Mouse (Mus musculus) midbrain, embryonic 14.5 days (tissue): ENCODE results near the gene Rimklb. TPM values are rescaled to one million over a fixed set of nuclear protein-coding genes. Genes with fewer than 3 reads are reported as not detected.

Experiments
- ATAC-seq: fragments of 200-750 bp; cut with Nextera tagmentation; 2 replicates; pipeline ENCODE4 v1.8.0; 2017; ENCODE audit warnings: moderate number of reproducible peaks, moderate library complexity; ENCODE audit not compliant: low FRiP score, low TSS enrichment
- DNase-seq: peaks from one replicate; pipeline ENCODE4 v3.0.0-alpha.2; 2015
- H3K27ac ChIP-seq: fragments of 300-500 bp; sonication (generic); replicated peaks from 2 replicates; pipeline ENCODE4 v1.5.1; 2014; ENCODE audit warnings: mild to moderate bottlenecking, low read depth, low read length, moderate library complexity
- H3K27me3 ChIP-seq: fragments of 300-500 bp; sonication (generic); 2 replicates; pipeline ENCODE4 v1.6.1; 2014; ENCODE audit warnings: low read length, control low read depth, mixed read lengths; ENCODE audit not compliant: control insufficient read depth, insufficient read depth
- H3K36me3 ChIP-seq: fragments of 300-500 bp; sonication (generic); 2 replicates; pipeline ENCODE4 v1.6.1; 2014; ENCODE audit warnings: low read length, control low read depth; ENCODE audit not compliant: control insufficient read depth, insufficient read depth
- H3K4me1 ChIP-seq: fragments of 300-500 bp; sonication (generic); 2 replicates; pipeline ENCODE4 v1.6.1; 2014; ENCODE audit warnings: mild to moderate bottlenecking, antibody characterized with exemption, low read length, control low read depth; ENCODE audit not compliant: control insufficient read depth, insufficient read depth
- H3K4me2 ChIP-seq: fragments of 300-500 bp; sonication (generic); 2 replicates; pipeline ENCODE4 v1.6.1; 2014; ENCODE audit warnings: mild to moderate bottlenecking, low read length, moderate library complexity
- H3K4me3 ChIP-seq: fragments of 300-500 bp; sonication (generic); replicated peaks from 2 replicates; pipeline ENCODE4 v1.5.1; 2014; ENCODE audit warnings: low read depth, low read length
- H3K9ac ChIP-seq: fragments of 300-500 bp; sonication (generic); replicated peaks from 2 replicates; pipeline ENCODE4 v1.6.1; 2014; ENCODE audit warnings: mild to moderate bottlenecking, low read length, moderate library complexity
- H3K9me3 ChIP-seq: fragments of 300-500 bp; sonication (generic); 2 replicates; pipeline ENCODE4 v1.6.1; 2016; ENCODE audit warnings: low read length, control low read depth, mixed read lengths; ENCODE audit not compliant: control insufficient read depth
- WGBS: fragments of 180-500 bp; shearing (Covaris S2); extraction: QIAGEN DNeasy Blood & Tissue Kit; methylation state at CpG from one replicate; pipeline ENCODE4 v1.1.7; 2014; 5-methylcytosine and 5-hydroxymethylcytosine counted together
- polyA plus RNA-seq: library from polyadenylated mRNA; unstranded; fragments of >200 nt; fragmentation: Nextera tagmentation; extraction: Ambion mirVana; gene quantifications from 2 replicates; pipeline ENCODE4 v1.2.1, GENCODE M21; 2014

Gene Rimklb
- polyA plus RNA-seq, 1 experiment from 2014 or later: 133 TPM

DNA sequence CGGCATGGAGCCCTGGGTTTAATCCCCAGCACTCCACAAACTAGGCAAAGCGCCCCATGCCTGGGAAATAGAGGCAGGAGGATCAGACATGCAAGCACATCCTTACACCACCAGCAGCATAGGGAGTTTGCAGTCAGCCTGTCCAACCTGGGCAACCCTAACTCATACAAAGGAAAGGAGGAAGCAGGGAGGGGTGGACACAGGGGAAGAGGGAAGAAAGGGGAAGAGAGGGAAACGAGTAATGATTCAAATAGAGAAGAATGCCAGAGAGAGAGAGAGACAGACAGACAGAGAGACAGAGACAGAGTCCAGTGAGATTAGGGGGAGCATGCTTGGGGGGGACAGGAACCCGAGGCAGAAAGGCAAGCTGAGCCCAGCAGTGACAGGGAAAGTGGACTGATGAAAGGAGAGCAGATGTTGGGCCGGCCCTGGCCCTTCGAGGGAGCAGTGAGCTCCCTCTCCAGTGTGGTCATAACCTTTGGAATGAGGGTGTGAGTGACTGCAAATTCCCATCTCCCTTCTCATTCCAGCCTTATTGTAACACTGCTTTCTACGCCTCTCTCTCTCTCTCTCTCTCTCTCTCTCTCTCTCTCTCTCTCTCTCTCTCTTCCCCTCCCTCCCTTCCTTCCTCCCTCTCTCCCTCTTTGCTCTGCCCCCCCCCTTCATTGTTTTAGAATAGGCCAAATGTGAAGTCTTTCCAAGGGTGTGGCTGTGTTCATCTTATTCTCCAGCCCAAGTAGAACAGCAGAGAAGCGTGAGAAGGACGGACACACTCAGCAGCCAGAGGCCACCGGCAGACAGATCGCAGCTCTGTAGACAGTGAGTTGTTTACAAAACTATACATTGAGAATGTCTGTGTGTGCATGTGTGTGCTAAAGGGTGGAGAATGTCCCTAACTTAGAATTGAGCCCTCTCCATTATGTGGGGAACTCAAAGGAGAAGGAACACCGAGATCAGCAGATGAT, 14.6 kb upstream of the Rimklb start:
- no peak for ATAC-seq
- Histone ChIP-seq H3K36me3 (no peaks in the 10 kb centered on the region), H3K4me2 (no peak overlapping the region), H3K9me3 (no peaks in the 10 kb centered on the region), H3K4me3 (no peak overlapping the region), H3K27ac (no peak overlapping the region), H3K27me3 (no peaks in the 10 kb centered on the region), H3K9ac (no peak overlapping the region), H3K4me1 (no peaks in the 10 kb centered on the region)
- no peak for DNase-seq
- WGBS: 71% methylated on average over 12 of the region's 12 CpGs

DNA sequence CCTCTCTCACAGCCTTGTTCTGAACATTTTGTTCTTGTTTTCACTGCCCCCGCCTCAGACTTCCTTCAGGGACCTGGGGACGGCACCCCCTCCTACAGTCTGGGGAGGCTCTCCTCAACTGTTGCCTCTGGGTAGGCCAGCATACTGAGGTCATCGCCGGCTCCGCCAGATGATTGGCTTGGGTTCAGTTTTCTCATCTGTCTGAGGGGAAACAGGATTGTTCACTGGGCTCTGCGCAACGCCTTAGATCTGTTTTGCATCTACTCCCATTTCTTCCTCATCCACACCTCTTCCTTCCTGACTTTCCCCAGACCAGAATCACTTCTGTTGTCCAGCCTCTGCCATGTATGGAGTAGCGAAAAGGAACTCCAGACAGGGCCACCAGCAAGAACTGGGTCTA, 9.9 kb upstream of the Rimklb start:
- H3K27me3 ChIP-seq: no peaks in the 10 kb centered on the region
- ATAC-seq: no peak
- no peak overlapping the region for H3K4me2 ChIP-seq
- no peak overlapping the region for H3K4me3 ChIP-seq
- no peaks in the 10 kb centered on the region for H3K4me1 ChIP-seq
- WGBS: 87% methylated on average over 8 of the region's 8 CpGs
- H3K36me3 ChIP-seq: no peaks in the 10 kb centered on the region
- no peaks in the 10 kb centered on the region for H3K9me3 ChIP-seq
- no peak overlapping the region for H3K27ac ChIP-seq
- H3K9ac ChIP-seq: no peak overlapping the region
- DNase-seq: no peak

GRCm38 (mm10) chr6:122505545-122505944, 7.0 kb upstream of the Rimklb start, which contains the start of gene Mfap5:
Mfap5 (plus strand) TSS chr6:122505845.
- H3K9me3 ChIP-seq: no peaks in the 10 kb centered on the region
- H3K4me2 ChIP-seq: no peak within 1 kb of the TSS
- no peaks in the 10 kb centered on the region for H3K4me1 ChIP-seq
- 92% methylated on average over 3 of the region's 3 CpGs for WGBS
- no peak within 1 kb of the TSS for H3K27ac ChIP-seq
- DNase-seq (no peak), ATAC-seq (no peak)
- H3K36me3 ChIP-seq: no peaks in the 10 kb centered on the region
- H3K27me3 ChIP-seq: no peaks in the 10 kb centered on the region
- no peak within 1 kb of the TSS for H3K4me3 ChIP-seq
- H3K9ac ChIP-seq: no peak within 1 kb of the TSS

DNA sequence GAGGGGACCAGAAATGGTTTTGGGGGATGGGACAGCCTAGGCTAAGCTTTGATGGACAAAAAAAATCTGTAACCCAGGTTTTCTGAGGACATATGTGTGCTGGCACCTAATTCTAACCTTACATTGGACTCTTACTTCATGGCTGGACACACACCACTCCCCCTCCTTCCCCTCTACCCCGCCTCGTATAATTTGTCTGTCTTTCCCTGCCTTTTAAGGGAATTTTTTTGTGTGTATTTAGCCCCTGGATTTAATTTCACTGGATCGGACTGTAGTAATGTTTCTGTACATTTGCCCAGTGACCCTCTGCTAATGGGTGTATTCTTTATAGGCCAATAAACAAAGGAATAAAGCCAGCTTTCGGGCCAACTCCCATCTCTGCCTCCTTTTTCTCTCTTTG, 6.5 kb upstream of the Rimklb start:
- H3K4me1 ChIP-seq: no peaks in the 10 kb centered on the region
- no peaks in the 10 kb centered on the region for H3K27me3 ChIP-seq
- WGBS: 82% methylated on average over 4 of the region's 4 CpGs
- H3K27ac ChIP-seq: no peak overlapping the region
- no peak overlapping the region for H3K4me2 ChIP-seq
- H3K9ac ChIP-seq: no peak overlapping the region
- H3K9me3 ChIP-seq: no peaks in the 10 kb centered on the region
- DNase-seq: no peak
- no peak for ATAC-seq
- H3K4me3 ChIP-seq: no peak overlapping the region
- H3K36me3 ChIP-seq: no peaks in the 10 kb centered on the region

- Histone ChIP-seq H3K4me3 (no peak overlapping the region), H3K36me3 (no peaks in the 10 kb centered on the region), H3K27ac (peak overlapping the region; percentile 47), H3K9me3 (no peaks in the 10 kb centered on the region), H3K4me1 (peaks cover 8% of the 10 kb centered on the region), H3K27me3 (no peaks in the 10 kb centered on the region), H3K9ac (no peak overlapping the region), H3K4me2 (0 out of 2 replicates have a peak overlapping the region, but pooled peaks have one; percentile 10)
- no peak for ATAC-seq
- 33% methylated on average over 5 of the region's 5 CpGs for WGBS
- peak; percentile 67 for DNase-seq
Measured at GRCm38 (mm10) chr6:122496501-122496900, 2.1 kb downstream of the Rimklb start.

DNA sequence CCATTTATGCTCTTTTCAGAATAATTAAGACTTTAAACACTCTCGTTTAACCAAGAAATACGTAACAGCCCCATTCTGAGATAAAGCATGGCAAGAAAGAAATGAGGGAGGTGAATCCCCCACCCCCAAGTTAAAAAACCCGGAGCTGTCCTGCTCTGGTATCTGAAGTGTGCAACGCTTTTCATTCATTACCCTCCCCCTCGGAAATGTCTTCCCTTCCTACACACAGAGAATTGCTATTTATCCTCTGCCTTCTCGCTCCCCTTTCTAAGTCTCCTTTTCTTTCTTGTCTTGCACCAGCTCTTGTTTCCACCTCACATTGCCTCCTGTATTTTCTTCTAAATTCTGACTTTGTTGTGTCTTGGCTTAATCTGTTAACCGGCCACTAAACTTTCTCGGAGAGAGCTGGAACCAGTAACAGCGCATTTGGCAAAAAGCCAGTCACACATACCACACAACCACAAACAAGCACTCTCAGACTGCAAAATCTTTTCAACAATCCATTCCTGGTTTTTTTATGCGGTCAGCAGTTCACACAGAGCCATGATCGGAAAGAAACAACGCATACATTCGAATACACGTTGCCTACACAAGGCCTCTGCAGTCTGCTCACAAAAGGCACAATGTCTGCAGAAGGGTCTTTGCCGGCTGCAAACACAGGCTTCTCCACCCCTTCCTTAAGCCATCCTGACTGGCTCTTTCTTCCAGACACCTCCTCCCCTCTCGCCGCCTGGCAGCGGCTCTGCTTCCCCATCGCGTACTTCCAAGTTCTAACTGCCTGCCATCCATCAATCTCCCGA, 3.3 kb downstream of the Rimklb start:
- Histone ChIP-seq H3K36me3 (no peaks in the 10 kb centered on the region), H3K4me3 (no peak overlapping the region), H3K27me3 (no peaks in the 10 kb centered on the region), H3K27ac (peak overlapping the region; percentile 47), H3K4me1 (peaks cover 14% of the 10 kb centered on the region), H3K9ac (peak overlapping the region; percentile 14; the same call in 1 of the 2 replicates), H3K4me2 (peak overlapping the region; percentile 35), H3K9me3 (no peaks in the 10 kb centered on the region)
- DNase-seq (peak; percentile 76), ATAC-seq (peak; percentile 55)
- WGBS: 5% methylated on average over 21 of the region's 21 CpGs

DNA sequence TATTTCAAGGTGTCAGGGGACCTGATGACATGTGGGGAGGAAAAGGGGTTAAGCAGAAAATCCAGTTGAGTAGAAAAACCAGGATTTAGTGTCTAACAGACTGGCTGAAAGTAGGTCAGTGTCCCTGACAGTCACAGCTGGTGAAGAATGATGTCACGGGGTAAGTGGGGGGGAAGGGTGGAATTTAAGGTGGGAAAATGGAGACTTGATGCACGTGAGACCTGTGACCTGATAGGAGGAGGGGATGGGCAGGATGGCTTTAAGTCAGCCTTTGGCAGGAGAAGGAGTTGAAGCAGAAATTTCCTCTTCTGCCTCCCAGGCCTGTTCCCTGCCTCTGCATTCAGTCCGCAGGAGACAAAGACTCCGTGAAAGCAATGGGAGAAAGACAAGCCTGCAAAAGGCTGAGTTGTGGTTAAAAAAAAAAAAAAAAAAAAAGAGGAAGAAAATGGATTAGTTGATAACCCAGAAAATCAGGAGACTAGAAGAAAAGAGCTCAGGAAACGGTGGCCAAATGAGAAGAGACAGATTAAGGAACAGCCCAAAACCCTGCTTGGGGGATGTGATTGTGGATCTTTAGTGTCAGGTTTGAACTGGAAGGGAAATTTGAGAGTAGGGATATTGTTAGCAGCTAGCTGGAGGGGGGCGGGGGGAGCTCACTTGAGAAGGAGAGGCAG, 4.6 kb downstream of the Rimklb start:
- Histone ChIP-seq H3K9ac (no peak overlapping the region), H3K36me3 (no peaks in the 10 kb centered on the region), H3K4me1 (peaks cover 14% of the 10 kb centered on the region), H3K4me3 (no peak overlapping the region), H3K9me3 (no peaks in the 10 kb centered on the region), H3K27ac (peak overlapping the region; percentile 47), H3K27me3 (no peaks in the 10 kb centered on the region), H3K4me2 (no peak overlapping the region)
- ATAC-seq (no peak), DNase-seq (peak; percentile 51)
- 13% methylated on average over 6 of the region's 6 CpGs for WGBS

DNA sequence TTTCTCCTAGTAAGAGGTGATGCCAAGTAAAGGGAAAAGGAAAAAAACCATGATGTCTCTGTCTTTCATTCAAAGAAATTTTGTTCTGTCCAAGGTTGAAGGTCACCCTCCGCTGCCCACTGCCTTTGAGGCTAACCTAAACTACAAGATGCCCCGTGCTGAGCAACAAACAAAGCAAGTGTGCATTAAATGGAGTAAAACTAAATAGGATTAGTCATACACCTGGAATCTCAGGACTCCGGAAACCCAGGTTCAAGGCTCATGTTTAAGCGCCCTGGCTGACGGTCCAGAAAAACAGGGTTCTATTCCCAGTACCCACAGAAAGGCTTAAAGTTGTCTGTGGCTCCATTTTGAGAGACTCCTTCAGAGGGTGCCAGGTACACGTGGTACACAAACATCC, 6.1 kb downstream of the Rimklb start:
- no peak for DNase-seq
- Histone ChIP-seq H3K27ac (no peak overlapping the region), H3K4me1 (peaks cover 14% of the 10 kb centered on the region), H3K9me3 (no peaks in the 10 kb centered on the region), H3K9ac (no peak overlapping the region), H3K27me3 (no peaks in the 10 kb centered on the region), H3K4me2 (peak overlapping the region; percentile 60; the same call in 1 of the 2 replicates), H3K4me3 (no peak overlapping the region), H3K36me3 (no peaks in the 10 kb centered on the region)
- no peak for ATAC-seq
- WGBS: 11% methylated on average over 6 of the region's 6 CpGs
